Mouse (Mus musculus) kidney, adult 2 months (tissue): ENCODE measurements around the gene Rps2.
"Not testable (repeated sequence)": the region's sequence is repeated elsewhere in the genome, so short reads cannot be mapped to it uniquely, and the experiment has no call there.

Source experiments
- CTCF ChIP-seq: fragments of 200-500 bp; conservative IDR thresholded peaks from 2 replicates; pipeline ENCODE4 v1.5.1; 2011; ENCODE audit warnings: low read depth, mild to moderate bottlenecking, control low read depth, low read length, moderate library complexity, mixed read lengths; ENCODE audit not compliant: insufficient read depth, insufficient read length
- POLR2A ChIP-seq: fragments of 200-500 bp; IDR thresholded peaks from one replicate; pipeline ENCODE4 v1.6.1; 2011; ENCODE audit warnings: low read depth, low read length, control low read depth

GRCm38 (mm10) chr17:24718938-24719337 lies 1.0 kb downstream of the Rps2 start:
- TF ChIP-seq POLR2A, CTCF: not testable (repeated sequence)
